Mouse (Mus musculus) urinary bladder, adult 18-20 months (tissue): Measurements from ENCODE around the gene Ctla4.

ENCODE experiments used
- DNase-seq, 2 experiments: peaks; one replicate each; pipeline ENCODE4 v3.0.0; 2022; ENCODE audit warnings: low spot score in 2 of 2, mixed read lengths in 2 of 2

The Ctla4 gene

DNA sequence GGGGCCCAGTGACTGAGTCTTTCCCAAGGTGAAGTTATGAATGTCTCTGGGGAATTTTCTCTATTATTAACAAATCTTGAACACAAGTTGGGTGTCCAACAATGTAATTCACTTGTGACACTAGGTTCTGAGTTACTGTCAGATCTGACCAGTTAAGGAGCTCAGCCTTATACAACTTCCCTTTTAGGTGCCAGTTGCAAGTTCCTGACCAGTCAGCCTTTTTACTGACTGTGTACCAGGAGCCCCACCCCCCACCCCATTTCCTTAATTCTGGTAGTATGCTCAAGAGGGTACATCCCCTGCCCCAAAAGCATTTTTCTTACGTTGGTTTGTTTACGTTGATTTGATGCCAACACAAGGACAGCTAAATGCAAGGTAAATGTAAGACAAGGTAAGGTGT, 21.6 kb upstream of the Ctla4 start:
- no peak for DNase-seq

DNA sequence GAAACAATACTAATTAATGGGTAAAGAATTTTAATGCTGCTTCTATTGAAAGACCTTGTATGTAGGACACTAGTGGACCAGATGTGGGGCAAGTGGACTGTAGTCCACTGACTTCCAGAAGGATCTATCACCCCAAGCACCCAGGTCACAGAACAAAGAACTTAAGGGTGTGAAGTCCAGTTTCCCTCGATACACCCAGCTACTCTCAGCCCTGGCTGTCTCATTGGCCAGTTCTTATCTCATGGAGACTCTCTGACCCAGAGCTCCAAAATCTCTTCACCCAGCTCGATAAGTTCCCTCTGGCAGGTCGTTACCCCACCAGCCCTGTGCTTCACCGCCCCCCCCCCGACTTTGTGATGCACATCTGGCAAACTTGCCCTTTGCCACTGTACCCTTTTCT, 20.8 kb upstream of the Ctla4 start:
- DNase-seq = no peak

DNA sequence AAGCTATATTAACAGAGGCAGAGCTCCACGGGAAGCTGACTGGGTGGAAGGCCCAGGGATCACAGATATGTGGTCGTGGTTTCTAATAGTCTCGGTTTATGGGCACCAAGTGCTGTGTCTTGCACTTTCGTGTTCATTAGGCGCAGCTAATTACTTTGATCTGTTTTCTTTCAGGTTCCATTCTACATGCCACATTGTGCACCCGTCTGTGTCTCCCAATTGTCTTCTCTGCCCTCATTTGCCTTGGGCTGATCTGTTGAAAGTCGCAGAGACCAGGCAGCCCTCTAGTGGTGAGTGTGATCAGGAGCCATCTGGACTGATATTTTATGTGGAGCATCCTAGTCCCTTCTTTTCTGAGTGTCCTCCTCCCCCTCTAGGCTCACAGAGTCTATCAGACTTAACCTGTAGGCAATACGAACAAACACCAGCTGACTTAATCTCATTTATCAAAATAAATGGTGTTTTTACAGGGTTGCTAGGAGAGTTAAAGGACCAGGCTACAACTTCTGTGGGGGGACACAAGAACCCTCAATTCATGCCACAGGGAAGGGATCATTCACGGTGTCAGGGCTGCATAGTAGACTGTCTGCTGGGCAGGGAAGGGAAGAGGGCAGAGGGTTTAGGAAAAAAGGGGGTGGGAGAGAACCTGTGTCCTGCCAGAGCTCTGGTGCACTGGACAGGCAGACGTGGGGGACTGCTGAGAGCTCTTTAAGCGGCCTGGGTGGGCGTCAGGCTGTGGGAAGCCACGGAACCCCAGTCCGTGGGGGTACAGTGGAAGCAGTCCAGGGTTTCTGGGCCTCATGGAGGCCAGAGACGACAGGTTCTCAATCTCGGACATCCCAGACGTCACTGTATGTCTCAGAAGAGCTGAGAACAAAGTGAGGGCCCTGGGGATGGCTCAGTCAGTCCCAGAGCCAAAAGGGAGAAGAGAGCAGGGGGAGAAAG, 18.2 kb upstream of the Ctla4 start:
- no peak for DNase-seq

DNA sequence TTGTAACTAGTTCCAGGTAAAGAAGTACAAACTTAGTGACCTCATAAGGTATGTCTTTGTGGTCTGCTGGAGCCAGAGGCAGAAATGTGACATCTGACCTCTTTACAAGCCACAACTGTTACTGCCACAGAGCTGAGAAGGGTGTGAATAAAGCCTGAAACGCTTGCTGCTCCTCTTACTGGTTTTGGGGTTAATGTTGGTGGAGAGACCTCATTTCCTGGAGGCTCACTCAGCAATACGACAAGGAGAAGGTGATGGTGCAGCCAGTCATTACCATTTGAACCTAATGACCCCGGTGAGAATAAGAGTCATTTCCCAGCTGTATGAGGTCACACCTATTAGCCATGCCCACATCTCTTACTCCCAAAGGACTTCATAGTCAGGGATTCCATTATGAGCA, 11.5 kb upstream of the Ctla4 start:
- DNase-seq = no peak

DNA sequence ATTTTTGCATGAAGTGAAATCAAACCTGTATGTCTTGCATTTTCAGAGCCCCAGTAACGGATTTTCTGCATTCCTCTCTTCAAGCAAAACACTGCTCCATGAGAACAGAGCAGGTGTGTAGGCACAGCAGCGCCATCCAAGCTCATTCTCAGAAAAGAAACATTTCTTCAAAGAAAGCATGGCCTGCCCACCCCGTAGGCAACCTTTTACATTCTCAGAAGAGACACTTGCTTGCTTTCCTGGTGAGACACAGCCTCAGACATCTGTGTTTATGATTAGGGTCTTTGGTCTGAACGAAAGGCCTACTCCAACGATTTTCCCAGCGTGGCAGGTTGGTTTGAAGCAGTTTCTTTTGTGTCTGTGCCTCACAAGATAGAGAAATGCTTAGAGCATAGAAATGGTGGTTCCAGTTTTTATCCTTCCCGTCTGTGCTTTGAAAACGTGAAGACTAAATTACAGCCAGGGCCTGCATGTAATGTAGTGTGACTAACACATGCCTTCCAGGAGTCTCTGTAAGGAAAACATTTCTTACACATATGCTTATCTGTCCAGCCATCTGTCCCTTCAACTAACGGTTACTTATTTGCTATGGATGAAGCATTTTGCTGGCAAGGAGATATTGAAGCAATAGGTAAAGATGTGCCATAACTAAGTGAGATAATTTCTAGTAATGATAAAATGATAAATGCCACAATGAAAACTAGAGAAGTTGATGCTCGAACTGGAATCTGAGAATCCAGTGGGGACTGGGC, 6.5 kb upstream of the Ctla4 start:
- no peak for DNase-seq

DNA sequence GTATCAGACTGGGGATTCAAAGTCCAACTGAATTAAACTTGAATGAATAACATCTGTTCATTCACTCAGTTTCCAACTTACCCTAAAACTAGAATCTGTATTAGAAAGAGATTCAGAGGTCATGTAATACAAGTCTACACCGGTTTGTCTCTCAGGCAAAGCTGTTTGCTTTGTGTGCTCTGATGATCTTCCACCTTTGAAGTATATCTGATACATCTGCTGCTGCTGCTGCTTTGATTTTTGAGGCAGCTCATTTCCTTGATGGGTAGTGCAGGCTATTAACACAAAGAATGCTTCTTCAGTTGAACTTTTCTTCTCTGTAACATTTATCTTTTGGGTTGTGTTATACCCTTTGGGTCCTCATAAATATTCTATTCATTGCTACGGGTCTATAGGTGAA, 4.0 kb upstream of the Ctla4 start:
- no peak for DNase-seq

DNA sequence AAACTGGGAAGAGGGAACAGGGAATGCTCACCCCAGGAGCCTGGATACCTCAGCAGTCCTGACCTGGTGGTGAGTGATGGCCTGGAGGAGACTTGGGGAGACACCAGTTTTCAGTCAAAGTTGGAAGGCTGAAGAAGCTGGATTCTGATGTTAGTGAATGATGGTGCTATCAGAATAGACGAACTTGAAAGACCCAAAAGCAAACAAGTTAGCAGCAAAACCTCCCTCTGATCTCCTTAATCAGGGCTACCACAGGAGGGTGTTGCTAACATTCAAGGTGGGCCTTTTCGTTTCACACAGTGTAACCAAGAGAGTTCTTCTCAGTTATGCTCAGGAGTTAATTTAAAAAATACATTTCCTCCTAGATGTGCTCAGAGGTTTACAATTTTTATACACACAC, 3.5 kb upstream of the Ctla4 start:
- DNase-seq = no peak

DNA sequence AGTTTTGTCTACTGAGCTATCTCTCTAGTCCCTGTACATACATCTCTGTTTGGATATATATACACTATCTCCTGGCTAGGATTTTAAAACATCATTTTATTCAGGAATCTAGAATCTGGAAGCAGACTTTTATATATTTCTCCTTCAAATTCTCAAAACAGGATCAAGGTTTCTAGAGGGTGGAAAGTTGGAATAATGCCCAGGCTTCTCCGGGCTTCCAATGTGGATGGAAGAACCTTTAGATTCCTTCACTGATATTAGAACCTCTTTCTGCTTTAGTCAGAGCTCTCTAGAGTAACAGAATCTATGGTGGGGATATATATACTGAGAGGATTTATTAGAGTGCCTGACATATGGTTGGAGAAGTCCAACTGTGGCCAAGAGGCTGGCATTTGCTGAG, 2.2 kb upstream of the Ctla4 start:
- no peak for DNase-seq

DNA sequence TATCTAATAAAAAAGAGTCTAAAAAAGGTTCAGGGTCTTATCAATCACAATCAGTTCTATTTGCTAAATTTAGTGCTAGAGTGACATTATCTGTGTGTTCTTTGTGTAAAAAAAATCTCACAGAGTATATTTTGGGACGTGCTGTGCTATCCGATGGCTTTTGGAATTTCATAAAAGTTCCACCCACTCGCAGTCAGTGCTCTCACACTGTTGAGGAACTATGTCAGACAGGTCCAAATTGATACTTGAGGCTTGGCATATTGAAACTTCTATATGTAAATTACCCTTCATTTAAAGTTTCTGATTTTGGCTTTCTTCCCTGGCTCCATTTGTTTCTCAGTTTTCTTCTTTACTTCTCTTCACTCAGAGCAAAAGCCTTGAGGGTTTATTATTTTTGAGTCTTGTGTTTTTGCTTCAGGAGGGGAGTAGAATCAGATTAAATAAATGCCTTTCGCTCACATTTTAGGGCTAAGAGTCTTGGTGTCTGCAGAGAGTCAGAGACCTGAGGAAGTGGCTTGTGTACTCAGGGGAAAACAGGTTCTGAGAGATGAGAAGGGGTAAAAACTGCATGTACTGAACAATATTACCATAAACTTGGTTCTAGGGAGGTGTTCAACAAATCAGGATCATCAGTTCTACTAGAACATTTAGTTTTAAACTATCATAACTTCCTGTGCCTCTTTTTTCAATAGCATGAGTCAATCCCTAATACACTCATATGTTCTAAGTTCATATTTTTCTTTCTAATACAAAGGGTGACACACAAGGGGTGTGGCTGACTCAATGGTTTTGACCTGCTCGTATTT, 11.5 kb downstream of the Ctla4 start:
- DNase-seq = no peak

DNA sequence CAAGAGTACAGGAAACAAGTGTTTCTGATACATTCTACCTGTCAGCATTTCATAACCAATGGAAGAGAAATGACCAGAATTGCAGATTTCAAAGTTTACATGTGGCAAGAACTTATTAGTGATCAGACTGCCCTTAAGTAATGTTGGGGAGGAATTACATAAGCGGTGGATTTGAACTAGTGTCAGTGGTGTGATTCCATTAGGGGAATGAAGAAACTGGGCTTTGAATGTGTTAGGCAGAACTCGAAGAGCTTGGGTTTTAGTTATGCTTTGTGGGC, 12.1 kb downstream of the Ctla4 start:
- no peak for DNase-seq

DNA sequence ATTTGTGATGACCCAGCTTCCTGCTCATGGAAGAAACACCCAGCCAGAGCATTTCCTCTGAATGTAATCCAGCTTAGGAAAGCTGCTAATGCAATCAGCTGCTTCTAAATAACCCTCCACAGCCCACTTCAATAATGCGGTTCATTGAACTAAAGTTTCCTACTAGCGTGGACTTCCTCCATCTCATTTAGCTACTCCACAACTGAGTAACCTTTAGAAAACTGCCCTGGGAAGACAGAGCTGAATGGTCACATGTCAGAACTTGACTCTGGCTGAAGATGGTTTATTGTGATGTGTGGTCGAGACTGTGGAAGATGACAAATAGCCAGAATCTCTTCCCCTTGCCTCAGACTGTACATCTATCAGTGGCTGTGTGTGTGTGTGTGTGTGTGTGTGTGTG, 12.4 kb downstream of the Ctla4 start:
- DNase-seq = no peak

DNA sequence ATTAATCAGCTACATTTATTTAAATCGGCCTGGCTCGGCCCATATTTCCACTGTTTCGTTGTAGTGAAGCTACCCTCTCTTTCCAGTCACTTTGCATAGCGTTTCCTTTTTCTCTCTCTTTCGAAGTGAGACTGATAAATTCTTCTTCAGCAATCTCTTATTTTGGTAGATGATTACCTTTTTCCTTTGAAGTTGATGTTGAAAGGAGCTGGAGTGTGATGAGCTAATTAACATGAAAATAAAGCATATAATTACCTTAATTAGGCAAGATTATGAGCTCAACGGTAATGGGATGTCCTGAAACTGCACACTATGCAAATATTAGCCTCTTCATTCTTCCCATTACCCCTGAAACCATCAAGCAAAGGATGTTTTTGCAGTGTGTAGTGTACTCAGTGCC, 15.7 kb downstream of the Ctla4 start:
- DNase-seq = no peak

DNA sequence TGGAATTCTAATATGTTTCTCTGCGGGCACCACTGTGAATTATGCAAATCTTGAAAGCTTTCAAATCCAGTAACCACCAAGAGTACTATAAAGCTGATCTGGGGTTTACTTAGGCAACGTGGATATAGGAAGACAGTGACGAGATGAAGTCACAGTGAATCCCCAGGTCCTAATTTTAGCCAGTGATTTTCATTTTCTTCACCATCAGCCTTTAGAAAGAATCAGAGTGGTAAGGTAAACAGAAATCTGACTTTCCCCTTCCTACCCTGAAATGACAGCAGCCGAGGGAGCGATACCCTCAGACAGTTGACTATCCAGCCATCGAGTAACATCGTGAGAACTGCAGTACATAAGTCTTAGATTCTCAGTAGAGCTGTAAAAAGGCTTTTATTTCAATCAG, 16.3 kb downstream of the Ctla4 start:
- no peak for DNase-seq

DNA sequence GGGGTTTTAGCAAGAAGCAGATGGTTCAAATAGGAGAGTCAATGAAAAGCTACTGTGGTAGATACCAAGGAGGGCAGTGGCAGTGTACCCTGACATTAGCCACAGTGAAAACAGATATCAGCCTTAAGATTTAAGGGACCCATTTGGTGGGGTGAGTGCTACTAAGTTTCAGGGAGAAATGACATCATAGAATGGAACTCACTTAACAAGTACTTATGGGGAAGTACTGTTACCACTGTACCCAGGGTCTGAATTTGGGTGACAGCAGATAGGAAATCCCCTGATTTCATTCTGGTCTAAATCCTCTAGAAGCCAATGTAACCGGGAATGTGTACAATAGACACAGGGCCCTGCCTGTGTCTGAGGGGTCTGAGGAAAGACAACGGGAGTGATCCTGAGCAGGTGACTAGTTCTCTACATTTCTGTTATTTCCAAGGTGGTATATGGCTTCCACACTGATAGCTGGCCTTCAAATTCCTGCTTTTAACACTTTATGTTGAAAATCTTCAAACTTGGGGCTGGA, 17.7 kb downstream of the Ctla4 start:
- DNase-seq = no peak

DNA sequence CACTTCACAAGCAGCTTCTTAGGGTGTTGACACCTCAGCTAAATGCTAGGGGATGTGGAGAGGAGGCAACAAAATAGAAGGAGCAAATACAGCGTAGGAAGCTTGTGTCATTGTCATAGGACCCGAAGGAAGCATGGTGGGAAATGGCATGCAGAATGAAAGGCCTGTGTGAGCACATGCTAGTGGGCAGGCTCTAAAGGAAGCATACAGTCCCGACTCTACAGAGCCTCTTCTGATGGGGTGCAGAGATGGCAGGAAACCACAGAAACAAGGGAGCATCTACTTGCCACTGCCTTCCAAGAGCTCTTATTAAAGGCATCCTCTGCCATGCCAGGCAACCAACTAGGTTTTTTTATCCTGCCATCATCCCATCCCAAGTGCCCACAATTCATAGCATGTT, 20.7 kb downstream of the Ctla4 start:
- no peak for DNase-seq

DNA sequence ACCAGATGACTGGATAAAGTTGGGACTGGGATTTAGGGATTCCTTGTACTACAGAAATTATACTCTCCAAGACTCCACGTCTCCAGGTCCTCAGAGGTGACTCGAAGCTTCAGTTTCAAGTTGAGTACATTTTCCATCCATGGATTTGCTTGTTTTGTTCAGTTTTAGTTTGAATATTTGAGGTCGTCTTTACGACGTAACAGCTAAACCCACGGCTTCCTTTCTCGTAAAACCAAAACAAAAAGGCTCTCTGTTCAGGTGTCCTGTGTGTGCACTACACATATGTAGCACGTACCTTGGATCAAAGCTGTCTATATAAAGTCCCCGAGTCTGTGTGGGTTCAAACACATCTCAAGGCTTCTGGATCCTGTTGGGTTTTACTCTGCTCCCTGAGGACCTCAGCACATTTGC, 22.0 kb downstream of the Ctla4 start:
- DNase-seq = no peak

DNA sequence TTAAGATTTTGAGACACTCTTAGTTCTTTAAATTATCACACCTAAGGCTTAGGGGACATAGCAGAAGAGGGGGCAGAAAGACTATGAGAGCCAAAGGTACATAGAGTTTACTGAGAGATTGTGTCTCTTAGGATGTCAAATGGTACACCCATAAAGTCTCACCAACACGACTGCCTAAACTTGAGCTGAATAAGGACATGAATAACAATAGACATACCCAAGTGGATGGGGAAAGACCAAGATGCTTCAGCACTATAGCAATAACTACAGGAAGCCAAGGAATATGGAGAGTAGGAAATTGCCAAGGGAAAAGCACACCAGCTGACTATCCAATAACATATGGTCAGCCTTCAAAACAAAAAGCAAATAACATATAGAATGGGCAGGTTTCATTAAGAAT, 22.9 kb downstream of the Ctla4 start:
- no peak for DNase-seq

DNA sequence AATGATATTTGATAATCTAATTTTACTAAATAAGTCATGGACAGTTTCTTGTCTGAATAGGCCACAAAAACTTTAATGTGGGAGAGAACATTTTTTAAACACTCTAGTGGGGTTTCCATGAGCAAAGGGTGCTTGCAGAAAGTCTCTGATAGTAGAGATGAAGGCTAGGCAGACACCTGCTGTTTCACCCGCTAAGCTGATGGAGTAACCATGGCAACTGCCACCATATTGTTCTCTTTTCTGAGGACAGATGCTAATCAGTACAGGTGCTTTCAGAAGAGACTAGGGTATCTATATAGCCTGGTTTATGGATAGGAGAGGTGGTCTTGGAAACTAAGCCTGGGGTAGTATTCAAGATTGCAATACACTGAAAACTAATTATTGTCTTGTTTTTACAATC, 24.0 kb downstream of the Ctla4 start:
- no peak for DNase-seq

DNA sequence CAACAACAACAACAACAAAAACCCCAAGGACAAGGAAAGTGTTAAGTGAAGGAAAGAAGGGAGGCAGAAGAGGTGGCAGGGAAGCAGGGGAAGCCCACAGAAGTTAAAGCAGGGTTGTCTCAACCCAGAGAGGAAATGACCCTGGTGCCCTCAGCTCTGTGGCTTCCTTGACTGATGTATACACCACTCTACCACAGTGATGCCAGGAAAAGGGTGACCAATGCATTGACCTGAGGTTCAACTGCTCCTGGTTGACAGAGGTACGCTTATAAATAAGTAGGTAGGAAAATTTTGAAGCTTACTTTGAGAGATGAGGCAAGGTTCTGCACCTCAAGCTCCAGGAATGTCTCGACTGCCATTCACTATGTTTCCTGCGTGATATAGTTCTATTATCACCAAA, 24.8 kb downstream of the Ctla4 start:
- no peak for DNase-seq

DNA sequence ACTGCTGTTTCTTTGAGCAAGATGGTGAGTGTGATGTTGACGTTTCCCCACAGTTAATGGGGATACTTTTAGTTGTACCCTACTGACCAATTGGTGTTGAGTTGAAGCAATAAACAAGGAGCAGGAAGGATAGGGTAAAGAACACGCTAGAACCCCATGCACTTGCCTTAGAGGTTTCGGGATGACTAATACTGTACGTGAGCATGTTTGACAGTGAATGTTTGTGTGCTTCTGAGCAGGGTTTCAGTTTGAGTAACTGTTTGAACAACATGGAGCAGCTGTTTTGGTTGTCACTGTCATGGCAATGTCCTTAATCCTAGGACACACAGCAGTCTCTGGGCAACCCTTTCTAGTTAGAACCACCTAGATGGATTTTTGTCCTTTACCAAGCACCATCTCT, 26.5 kb downstream of the Ctla4 start:
- DNase-seq = no peak

DNA sequence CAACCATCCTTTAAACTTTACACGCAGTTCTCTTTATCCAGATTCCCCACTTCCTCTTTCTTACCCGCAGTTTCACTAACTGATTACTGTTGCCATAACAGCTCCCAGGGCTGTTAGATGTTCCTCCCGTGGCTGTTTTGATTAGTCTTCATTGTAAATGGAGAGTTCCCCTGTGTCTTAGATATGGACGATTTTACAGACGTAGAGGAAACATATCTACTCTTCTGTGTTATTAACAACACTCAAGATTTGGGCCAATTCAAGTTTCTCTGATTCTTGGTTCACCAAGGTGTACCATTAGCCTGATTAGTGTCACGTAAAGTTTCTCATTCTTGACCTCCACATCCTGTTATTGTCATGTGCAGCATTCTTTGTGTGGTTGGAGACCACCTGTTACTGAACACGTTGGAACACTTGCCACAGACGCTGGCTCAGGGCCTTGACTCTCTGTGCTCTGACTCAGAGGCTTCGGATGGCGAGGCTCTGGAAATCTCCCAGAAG, 29.5 kb downstream of the Ctla4 start:
- no peak for DNase-seq
